Mouse (Mus musculus) olfactory bulb, adult 2 months (tissue): ENCODE data around the gene Fam102a. TPM values are rescaled to one million over a fixed set of nuclear protein-coding genes. Genes with fewer than 3 reads are reported as not detected.

ENCODE experiments used
- H3K27ac ChIP-seq: fragments of 200-500 bp; 2 replicates; pipeline ENCODE4 v1.5.1; 2012; ENCODE audit warnings: low read depth, low read length; ENCODE audit not compliant: insufficient read depth
- H3K4me1 ChIP-seq: fragments of 200-500 bp; 2 replicates; pipeline ENCODE4 v1.6.1; 2012; ENCODE audit warnings: low read length; ENCODE audit not compliant: control insufficient read depth, insufficient read depth
- H3K4me3 ChIP-seq: fragments of 200-500 bp; 2 replicates; pipeline ENCODE4 v1.5.1; 2012; ENCODE audit warnings: mild to moderate bottlenecking, low read depth, low read length, moderate library complexity; ENCODE audit not compliant: insufficient read depth
- CTCF ChIP-seq: fragments of 200-500 bp; IDR thresholded peaks from 2 replicates; pipeline ENCODE4 v1.5.1; 2012; ENCODE audit warnings: low read depth, mild to moderate bottlenecking, low read length, moderate library complexity; ENCODE audit not compliant: insufficient read depth
- POLR2A ChIP-seq: fragments of 200-500 bp; IDR thresholded peaks from 2 replicates; pipeline ENCODE4 v1.6.1; 2012; ENCODE audit warnings: mild to moderate bottlenecking, low read depth, low read length, moderate library complexity; ENCODE audit not compliant: insufficient read depth
- WGBS: fragments of 180-500 bp; shearing (Covaris S2); methylation state at CpG from one replicate; pipeline ENCODE4 v1.1.7; 2018; 5-methylcytosine and 5-hydroxymethylcytosine counted together
- polyA plus RNA-seq: library from polyadenylated mRNA; stranded (reverse); fragments of >200 nt; gene quantifications from 2 replicates; pipeline ENCODE4 v1.2.4, GENCODE M21; 2012; ENCODE audit warnings: low replicate concordance; ENCODE audit not compliant: missing spikeins, insufficient read depth, insufficient read length

Gene Fam102a
- polyA plus RNA-seq, 1 experiment, result not detected

GRCm38 (mm10) chr2:32568941-32569340 is 33.8 kb downstream of the Fam102a start:
- 81% methylated on average over 3 of the region's 3 CpGs for WGBS
- Histone ChIP-seq H3K4me3 (no peak overlapping the region), H3K4me1 (peaks cover 15% of the 10 kb centered on the region), H3K27ac (no peak overlapping the region)
- TF ChIP-seq CTCF (no peak), POLR2A (no peak)

- TF ChIP-seq CTCF (no peak), POLR2A (peak; percentile 72)
- WGBS, result 1% methylated on average over 36 of the region's 36 CpGs
- H3K27ac ChIP-seq, result peak within 1 kb of the TSS; percentile 35; the same call in 1 of the 2 replicates
- peak within 1 kb of the TSS; percentile 68 for H3K4me3 ChIP-seq
- H3K4me1 ChIP-seq, result peaks cover 21% of the 10 kb centered on the region
Measured at GRCm38 (mm10) chr2:32570698-32571494, 35.8 kb downstream of the Fam102a start, which contains the start of gene Dpm2. Dpm2 (plus strand) TSS chr2:32570858.

GRCm38 (mm10) chr2:32572196-32572595 is 37.1 kb downstream of the Fam102a start:
- Histone ChIP-seq H3K27ac (no peak overlapping the region), H3K4me3 (no peak overlapping the region), H3K4me1 (peaks cover 23% of the 10 kb centered on the region)
- 88% methylated on average over 11 of the region's 11 CpGs for WGBS
- no peak for TF ChIP-seq CTCF
- TF ChIP-seq POLR2A, result no peak

GRCm38 (mm10) chr2:32574497-32574896 is 39.4 kb downstream of the Fam102a start, which contains the start of gene Pip5kl1:
Pip5kl1 (plus strand) TSS chr2:32574797.
- H3K27ac ChIP-seq, result 0 out of 2 replicates have a peak within 1 kb of the TSS, but pooled peaks have one; percentile 11
- TF ChIP-seq CTCF, result no peak; the same call in 1 of the 2 replicates
- TF ChIP-seq POLR2A, result no peak
- H3K4me3 ChIP-seq, result peak within 1 kb of the TSS; percentile 60
- 62% methylated on average over 6 of the region's 6 CpGs for WGBS
- peaks cover 17% of the 10 kb centered on the region for H3K4me1 ChIP-seq

GRCm38 (mm10) chr2:32574901-32575585 is 39.9 kb downstream of the Fam102a start:
- Histone ChIP-seq H3K27ac (0 out of 2 replicates have a peak overlapping the region, but pooled peaks have one; percentile 11), H3K4me1 (peaks cover 17% of the 10 kb centered on the region), H3K4me3 (peak overlapping the region; percentile 60)
- TF ChIP-seq POLR2A, result no peak
- TF ChIP-seq CTCF, result peak; percentile 21
- 1% methylated on average over 26 of the region's 26 CpGs for WGBS

- H3K27ac ChIP-seq, result 0 out of 2 replicates have a peak within 1 kb of the TSS, but pooled peaks have one; percentile 11
- peak within 1 kb of the TSS; percentile 60 for H3K4me3 ChIP-seq
- WGBS, result 8% methylated on average over 28 of the region's 28 CpGs
- TF ChIP-seq CTCF (no peak), POLR2A (no peak)
- H3K4me1 ChIP-seq, result peaks cover 17% of the 10 kb centered on the region
Measured at GRCm38 (mm10) chr2:32575586-32576160, 40.5 kb downstream of the Fam102a start, which contains the start of gene 9430097D07Rik. 9430097D07Rik (minus strand) TSS chr2:32575684.

- WGBS, result 90% methylated on average over 9 of the region's 9 CpGs
- H3K4me1 ChIP-seq, result peaks cover 17% of the 10 kb centered on the region
Measured at GRCm38 (mm10) chr2:32576532-32576931, 41.4 kb downstream of the Fam102a start.

GRCm38 (mm10) chr2:32578146-32579046 is 43.3 kb downstream of the Fam102a start:
- no peak for TF ChIP-seq CTCF
- TF ChIP-seq POLR2A, result no peak
- H3K4me3 ChIP-seq, result no peak overlapping the region
- peaks cover 15% of the 10 kb centered on the region for H3K4me1 ChIP-seq
- 42% methylated on average over 26 of the region's 30 CpGs for WGBS
- H3K27ac ChIP-seq, result no peak overlapping the region

More at GRCm38 (mm10) chr2:32576532-32576931, 41.4 kb downstream of the Fam102a start:
- TF ChIP-seq POLR2A (no peak), CTCF (no peak)
- H3K4me3 ChIP-seq, result no peak overlapping the region
- no peak overlapping the region for H3K27ac ChIP-seq
